Mouse (Mus musculus) heart, postnatal 0 days (tissue): Measurements from ENCODE around the gene Tcl1b5.

Source experiments
- CTCF ChIP-seq: IDR thresholded peaks from 2 replicates; pipeline ENCODE4 v1.5.1; 2016; ENCODE audit warnings: antibody characterized with exemption, control low read depth, low read depth
- EP300 ChIP-seq: IDR thresholded peaks from 2 replicates; pipeline ENCODE4 v1.6.1; 2016; ENCODE audit warnings: antibody characterized with exemption, low read depth

DNA sequence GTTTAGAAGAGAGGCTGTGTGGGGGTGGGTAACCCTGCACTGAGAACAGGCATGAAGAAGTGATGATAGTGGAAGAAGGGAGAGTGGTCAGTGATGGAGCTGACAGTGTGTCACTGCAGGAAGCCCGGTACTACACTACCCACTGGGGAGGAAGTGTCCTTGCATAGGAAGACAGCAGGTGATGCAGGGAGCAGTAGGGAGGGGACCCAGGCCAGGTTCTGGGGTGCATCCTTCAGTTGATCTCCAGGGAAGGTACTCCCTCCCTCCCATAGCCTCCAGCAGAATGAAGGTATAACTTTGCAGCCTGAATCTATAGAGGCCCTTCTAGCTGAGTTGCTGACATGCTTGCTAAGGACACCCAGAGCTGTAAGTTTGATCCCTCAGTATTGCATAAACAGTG lies 30.9 kb downstream of the Tcl1b5 start:
- no peak for TF ChIP-seq CTCF
- no peak for TF ChIP-seq EP300
